Mouse (Mus musculus) heart, embryonic 12.5 days (tissue): ENCODE measurements around the gene Zdhhc16. TPM values are rescaled to one million over a fixed set of nuclear protein-coding genes. Genes with fewer than 3 reads are reported as not detected.
"Not testable (repeated sequence)": the region's sequence is repeated elsewhere in the genome, so short reads cannot be mapped to it uniquely, and the experiment has no call there.

Source experiments
- ATAC-seq: fragments of 200-750 bp; cut with Nextera tagmentation; 2 replicates; pipeline ENCODE4 v1.8.0; 2017; ENCODE audit warnings: moderate TSS enrichment, moderate library complexity; ENCODE audit not compliant: insufficient number of reproducible peaks, low FRiP score
- H3K27ac ChIP-seq: fragments of 300-500 bp; sonication (generic); 2 replicates; pipeline ENCODE4 v1.5.1; 2016; ENCODE audit warnings: mild to moderate bottlenecking, moderate library complexity; ENCODE audit not compliant: poor library complexity, severe bottlenecking
- H3K27me3 ChIP-seq: fragments of 300-500 bp; sonication (generic); replicated peaks from 2 replicates; pipeline ENCODE4 v1.6.1; 2016; ENCODE audit warnings: mild to moderate bottlenecking, moderate library complexity
- H3K36me3 ChIP-seq: fragments of 300-500 bp; sonication (generic); 2 replicates; pipeline ENCODE4 v1.6.1; 2016; ENCODE audit warnings: mild to moderate bottlenecking, moderate library complexity
- H3K4me1 ChIP-seq: fragments of 300-500 bp; sonication (generic); replicated peaks from 2 replicates; pipeline ENCODE4 v1.6.1; 2016; ENCODE audit warnings: mild to moderate bottlenecking
- H3K4me2 ChIP-seq: fragments of 300-500 bp; sonication (generic); 2 replicates; pipeline ENCODE4 v1.6.1; 2016; ENCODE audit warnings: mild to moderate bottlenecking, moderate library complexity
- H3K4me3 ChIP-seq: fragments of 300-500 bp; sonication (generic); 2 replicates; pipeline ENCODE4 v1.5.1; 2016; ENCODE audit warnings: mild to moderate bottlenecking
- H3K9ac ChIP-seq: fragments of 300-500 bp; sonication (generic); 2 replicates; pipeline ENCODE4 v1.6.1; 2016; ENCODE audit warnings: mild to moderate bottlenecking, moderate library complexity
- H3K9me3 ChIP-seq: fragments of 300-500 bp; sonication (generic); replicated peaks from 2 replicates; pipeline ENCODE4 v1.6.1; 2016; ENCODE audit warnings: mild to moderate bottlenecking, moderate library complexity
- WGBS: fragments of 180-500 bp; shearing (Covaris S2); methylation state at CpG from one replicate; pipeline ENCODE4 v1.1.7; 2016; 5-methylcytosine and 5-hydroxymethylcytosine counted together
- polyA plus RNA-seq: library from polyadenylated mRNA; unstranded; fragments of >200 nt; fragmentation: Nextera tagmentation; extraction: Ambion mirVana; gene quantifications from 2 replicates; pipeline ENCODE4 v1.2.1, GENCODE M21; 2016

The Zdhhc16 gene
- polyA plus RNA-seq, 1 experiment from 2014 or later = 58.1 TPM

DNA sequence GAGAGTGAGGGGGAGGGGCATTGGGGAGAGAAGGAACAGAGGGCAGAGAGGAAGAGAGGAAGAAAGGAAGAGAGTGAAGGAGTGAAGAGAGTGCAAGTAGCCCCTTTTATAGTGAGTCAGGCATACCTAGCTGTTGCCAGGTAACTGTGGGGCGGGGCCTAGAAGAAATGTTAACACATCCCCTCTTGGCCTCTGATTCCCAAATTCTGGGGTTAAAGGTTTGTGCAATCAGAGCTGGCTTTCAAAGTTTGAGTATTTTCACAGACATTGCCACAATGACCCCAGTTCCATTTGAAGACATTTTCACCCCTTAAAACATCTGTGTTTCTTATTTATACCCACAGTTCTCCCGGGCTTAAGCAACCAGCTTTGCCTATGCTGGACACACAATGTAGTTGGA is 28.0 kb upstream of the Zdhhc16 start:
- Histone ChIP-seq H3K9me3 (no peaks in the 10 kb centered on the region), H3K27ac (no peak overlapping the region), H3K9ac (no peak overlapping the region), H3K36me3 (no peaks in the 10 kb centered on the region), H3K4me2 (no peak overlapping the region), H3K4me3 (no peak overlapping the region), H3K4me1 (peaks cover 23% of the 10 kb centered on the region), H3K27me3 (no peaks in the 10 kb centered on the region)
- ATAC-seq = no peak
- 90% methylated on average over 2 of the region's 2 CpGs for WGBS

DNA sequence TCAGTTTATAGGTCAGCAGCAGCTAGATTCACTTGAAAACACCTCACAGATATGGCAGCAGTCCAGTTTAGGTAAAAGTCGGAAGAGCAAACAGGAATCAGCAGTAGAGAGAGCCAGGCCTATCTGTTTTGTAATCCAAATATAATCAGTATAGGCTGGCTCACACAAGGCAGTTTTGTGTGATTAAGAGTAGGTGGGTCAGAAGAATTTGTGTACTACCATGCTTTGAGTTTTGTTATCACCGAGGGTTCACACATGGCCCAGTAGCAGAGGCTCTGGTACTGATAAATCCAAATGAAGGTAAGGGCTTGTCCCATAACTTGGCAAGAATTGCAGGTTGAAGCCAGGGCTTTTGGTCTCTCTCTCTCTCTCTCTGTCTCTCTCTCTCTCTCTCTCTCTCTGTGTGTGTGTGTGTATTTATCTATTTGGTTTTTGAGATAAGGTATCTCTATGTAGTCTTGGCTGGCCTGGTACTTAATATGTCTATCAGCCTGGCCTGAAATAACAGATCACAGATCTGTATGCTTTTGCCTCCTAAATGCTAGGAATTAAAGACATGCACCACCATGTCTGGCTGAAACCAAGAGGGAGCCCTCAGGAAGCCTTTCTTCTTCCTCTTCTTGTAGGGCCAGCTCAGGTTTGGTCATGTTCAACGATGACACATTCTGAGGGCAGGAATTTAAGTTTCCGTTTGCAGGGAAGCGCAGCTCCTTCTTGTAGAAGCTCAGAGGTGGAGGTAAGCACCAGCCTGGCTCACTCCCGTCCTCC is 26.8 kb upstream of the Zdhhc16 start:
- 34% methylated on average over 6 of the region's 6 CpGs for WGBS
- Histone ChIP-seq H3K27ac (no peak overlapping the region), H3K27me3 (no peaks in the 10 kb centered on the region)

DNA sequence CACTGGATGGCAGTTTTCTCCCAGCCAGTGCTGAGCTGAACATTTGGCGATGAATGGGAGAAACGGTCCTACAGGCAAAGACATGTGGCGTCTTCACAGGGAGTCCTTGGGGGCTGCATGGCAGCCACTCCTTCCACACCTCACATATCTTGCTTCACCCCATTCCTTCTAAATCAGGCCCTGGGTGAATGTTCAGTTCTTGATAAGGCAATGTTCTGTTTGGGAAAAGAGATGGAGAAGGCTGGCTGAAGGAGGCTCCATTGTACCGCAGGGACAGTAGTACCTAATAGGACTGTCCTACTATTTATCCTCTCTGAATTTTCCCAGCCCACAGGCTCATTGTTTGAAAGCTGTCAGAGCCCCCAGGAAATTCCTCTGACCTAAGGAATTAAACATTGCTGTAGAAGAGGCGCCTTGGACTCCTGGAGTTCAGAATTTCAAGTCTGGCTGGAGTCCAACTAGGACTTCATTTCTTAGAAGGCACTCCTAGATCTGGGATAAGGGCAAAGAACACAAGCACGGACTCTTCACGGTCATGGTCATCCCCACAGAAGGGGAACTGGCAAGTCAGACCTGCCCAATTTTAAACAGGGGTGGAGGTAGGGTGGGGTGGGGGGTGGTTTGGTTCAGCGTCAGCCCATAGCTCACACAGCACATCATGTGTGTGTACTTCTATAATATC is 26.1 kb upstream of the Zdhhc16 start:
- no peak for ATAC-seq
- Histone ChIP-seq H3K27me3 (no peaks in the 10 kb centered on the region), H3K27ac (no peak overlapping the region), H3K9me3 (no peaks in the 10 kb centered on the region), H3K4me1 (peaks cover 16% of the 10 kb centered on the region), H3K4me3 (no peak overlapping the region), H3K36me3 (no peaks in the 10 kb centered on the region), H3K4me2 (0 out of 2 replicates have a peak overlapping the region, but pooled peaks have one; percentile 24), H3K9ac (no peak overlapping the region)
- 36% methylated on average over 8 of the region's 8 CpGs for WGBS

More for the DNA sequence above, 26.8 kb upstream of the Zdhhc16 start:
- no peaks in the 10 kb centered on the region for H3K36me3 ChIP-seq
- peaks cover 22% of the 10 kb centered on the region for H3K4me1 ChIP-seq
- no peak overlapping the region for H3K4me3 ChIP-seq
- ATAC-seq = no peak
- no peak overlapping the region for H3K4me2 ChIP-seq
- no peaks in the 10 kb centered on the region for H3K9me3 ChIP-seq
- no peak overlapping the region for H3K9ac ChIP-seq

DNA sequence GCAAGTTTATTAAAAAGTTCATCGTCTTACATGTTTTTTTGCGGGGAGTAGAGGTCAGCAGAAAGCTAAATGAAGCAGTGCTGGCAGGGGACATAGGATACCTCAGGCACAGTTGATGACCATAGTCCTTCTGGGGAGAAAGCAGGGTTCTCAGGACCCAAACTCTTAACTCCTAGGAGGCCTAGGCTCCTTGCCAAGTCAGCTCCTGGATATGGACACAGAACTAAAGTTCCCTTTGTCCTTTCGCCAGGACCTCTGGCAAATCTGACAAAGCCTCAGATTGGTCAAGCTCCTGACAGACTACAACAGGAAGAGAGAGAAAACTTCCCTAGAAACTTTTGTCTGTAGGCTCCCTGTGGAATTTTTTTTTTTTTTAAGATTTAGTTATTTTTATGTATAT is 24.5 kb upstream of the Zdhhc16 start:
- Histone ChIP-seq H3K27me3 (no peaks in the 10 kb centered on the region), H3K9ac (no peak overlapping the region), H3K27ac (no peak overlapping the region), H3K9me3 (no peaks in the 10 kb centered on the region), H3K4me3 (no peak overlapping the region), H3K4me1 (peaks cover 26% of the 10 kb centered on the region), H3K36me3 (0 out of 2 replicates have a peak, but pooled peaks cover 5% of the 10 kb centered on the region), H3K4me2 (no peak overlapping the region)
- no peak for ATAC-seq
- 83% methylated on average over 3 of the region's 3 CpGs for WGBS

DNA sequence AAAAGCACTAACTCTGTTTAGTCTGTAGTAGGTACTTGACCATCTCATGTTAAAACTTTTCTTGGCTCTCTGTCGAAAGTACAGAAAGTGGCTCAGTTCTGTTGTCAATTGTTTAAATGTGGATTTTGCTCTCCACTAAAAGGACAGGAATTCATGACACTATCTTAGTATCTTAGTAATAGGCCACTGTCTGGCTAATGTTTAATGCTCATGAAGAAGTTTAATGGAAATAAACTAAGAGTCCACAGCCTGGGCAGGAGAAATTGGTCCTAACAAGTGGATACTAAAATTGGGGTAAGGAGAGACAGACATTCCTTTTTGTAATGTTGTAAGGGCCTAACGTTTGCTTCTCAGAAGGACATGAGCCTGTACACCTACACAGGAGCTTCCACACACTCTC is 22.9 kb upstream of the Zdhhc16 start:
- Histone ChIP-seq H3K9me3 (no peaks in the 10 kb centered on the region), H3K27me3 (no peaks in the 10 kb centered on the region), H3K4me1 (peaks cover 42% of the 10 kb centered on the region), H3K27ac (no peak overlapping the region), H3K4me2 (no peak overlapping the region), H3K9ac (no peak overlapping the region), H3K4me3 (no peak overlapping the region), H3K36me3 (peaks cover 13% of the 10 kb centered on the region)
- WGBS = 83% methylated on average over 2 of the region's 2 CpGs
- no peak for ATAC-seq

DNA sequence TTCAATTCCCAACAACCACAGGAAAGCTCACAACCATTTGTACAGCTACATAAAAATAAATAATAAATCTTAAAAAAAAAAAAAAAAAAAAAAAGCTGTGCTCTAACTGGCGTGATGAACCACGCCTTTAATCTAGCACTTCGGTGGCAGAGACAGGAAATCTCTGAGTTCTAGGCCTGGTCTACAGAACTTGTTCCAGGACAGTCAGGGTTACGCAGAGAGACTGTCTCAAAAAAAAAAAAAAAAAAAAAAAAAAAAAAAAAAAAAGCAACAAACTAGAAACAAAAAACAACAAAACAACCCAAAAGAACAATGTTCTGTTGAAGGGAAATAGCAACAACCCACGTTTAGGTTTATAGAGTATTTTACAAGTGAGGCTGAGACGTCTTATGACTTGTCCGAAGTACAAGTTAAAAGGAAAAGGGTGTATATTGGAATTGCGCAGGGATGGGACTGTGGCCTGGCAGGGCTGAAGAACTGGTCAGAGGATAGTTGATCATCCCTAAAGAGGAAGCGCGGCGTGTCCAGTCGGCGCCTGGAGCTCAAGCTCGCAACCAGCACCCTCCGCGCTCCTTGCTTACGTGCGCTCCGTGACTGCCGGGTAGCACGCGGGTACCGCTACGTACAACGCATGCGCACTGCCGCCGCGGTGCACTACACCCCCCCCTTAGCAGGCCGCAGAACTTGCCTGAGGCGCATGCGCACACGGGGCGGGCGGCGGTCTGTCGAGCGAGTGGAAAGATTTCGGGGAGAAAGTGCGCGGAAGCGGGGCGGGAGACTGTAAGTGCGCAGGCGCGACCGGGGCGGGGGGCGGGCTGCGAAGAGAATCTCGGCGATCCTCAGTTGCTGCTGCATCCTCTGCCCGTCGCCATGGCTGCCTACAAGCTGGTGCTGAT is 21.9 kb upstream of the Zdhhc16 start, which contains the start of gene Pgam1:
TSS of gene Pgam1 (plus strand) at position 746 of the 896 bp plus-strand sequence.
- ATAC-seq = peak; percentile 95
- Histone ChIP-seq H3K36me3 (peaks cover 22% of the 10 kb centered on the region), H3K4me3 (peak within 1 kb of the TSS; percentile 100), H3K9me3 (no peaks in the 10 kb centered on the region), H3K27ac (peak within 1 kb of the TSS; percentile 97), H3K4me1 (peaks cover 38% of the 10 kb centered on the region), H3K27me3 (no peaks in the 10 kb centered on the region), H3K4me2 (peak within 1 kb of the TSS; percentile 77), H3K9ac (peak within 1 kb of the TSS; percentile 100)
- 5% methylated on average over 54 of the region's 54 CpGs for WGBS

DNA sequence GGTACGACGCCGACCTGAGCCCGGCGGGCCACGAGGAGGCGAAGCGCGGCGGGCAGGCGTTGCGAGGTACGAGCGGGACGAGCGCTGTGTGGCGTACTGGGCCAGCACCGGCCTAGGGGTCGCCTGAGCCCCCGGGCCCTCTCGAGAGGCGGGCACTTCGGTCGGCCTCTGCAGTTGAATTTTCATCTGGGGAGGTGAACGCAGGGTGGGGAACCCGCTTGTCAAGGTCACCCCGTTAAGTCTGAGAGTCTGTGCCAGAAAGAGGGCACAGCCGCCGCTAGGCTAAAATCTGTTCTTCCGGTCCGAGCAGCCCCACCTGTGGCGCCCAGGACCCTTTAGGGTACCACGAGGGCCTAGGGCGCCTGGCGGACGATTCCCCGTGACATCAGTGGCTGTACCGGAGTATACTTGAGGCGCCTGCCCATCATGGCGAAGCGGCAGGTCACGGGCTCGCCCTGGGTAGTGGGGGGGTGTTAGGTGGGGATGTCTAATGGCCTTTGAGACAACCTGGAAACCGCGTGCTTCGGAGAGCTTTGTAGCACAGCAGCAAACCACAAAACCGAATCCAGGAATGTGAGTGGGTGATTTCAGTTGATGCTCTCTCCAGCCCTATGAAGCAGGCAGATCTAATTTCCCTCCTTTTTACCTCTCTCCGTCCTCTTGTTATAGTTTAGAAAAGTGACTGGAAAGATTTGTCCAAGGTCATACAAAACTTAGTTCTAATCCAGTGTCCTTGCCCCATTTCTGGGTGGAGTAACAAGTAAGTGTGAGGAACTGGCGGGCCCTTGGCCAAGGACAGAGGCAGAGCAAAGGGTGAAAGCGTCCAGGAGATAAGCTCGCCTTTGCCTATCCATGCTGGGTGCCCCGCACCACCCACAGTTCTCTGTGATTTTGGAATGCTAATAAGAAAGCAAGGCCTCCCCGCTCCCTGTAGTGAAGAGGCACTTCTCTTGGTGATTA is 20.9 kb upstream of the Zdhhc16 start:
- Histone ChIP-seq H3K9me3 (no peaks in the 10 kb centered on the region), H3K4me3 (peak overlapping the region; percentile 100), H3K4me1 (peaks cover 28% of the 10 kb centered on the region), H3K9ac (peak overlapping the region; percentile 100), H3K36me3 (peaks cover 31% of the 10 kb centered on the region), H3K27ac (peak overlapping the region; percentile 97), H3K27me3 (no peaks in the 10 kb centered on the region), H3K4me2 (peak overlapping the region; percentile 77)
- peak; percentile 60 for ATAC-seq
- WGBS = under 1% methylated on average over 53 of the region's 53 CpGs

DNA sequence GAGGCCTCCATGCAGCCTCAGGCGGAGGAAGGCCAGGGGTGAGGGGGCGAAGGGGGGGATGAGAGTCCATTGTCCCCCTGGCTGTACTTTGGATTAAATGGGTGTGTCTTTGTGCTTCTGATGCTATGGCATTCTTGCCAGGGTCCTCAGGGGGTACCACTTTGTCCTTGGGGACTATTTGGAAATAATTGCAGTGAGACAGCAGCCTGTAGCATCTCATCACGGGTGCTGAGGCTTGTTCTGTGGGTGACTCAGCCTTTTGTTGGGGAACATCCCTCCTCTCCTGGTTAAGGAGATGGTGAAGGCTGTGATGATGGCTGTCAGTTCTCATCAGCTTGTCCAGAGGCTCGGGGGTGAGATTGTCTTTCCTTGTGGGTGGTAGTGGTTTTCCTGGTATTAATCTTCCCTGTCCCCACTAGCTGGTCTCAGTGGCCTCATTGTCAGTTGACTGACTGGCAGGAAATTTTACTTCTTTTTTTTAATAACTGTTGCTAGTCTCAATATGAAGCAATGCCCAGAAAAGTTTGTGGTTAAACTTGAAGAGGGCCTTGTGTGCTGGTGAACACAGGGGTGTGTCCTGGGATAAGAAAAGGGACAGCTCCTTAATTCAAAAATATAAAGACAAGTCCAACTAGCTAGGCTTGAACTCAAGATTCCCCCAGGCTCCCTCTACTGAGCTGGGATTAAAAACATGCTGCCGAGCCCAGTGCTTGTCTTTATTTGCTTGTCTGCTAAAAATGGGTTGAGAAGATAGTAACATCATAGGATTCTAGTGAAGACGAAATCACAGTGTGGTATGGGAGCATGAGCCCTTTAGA is 19.3 kb upstream of the Zdhhc16 start:
- ATAC-seq = no peak
- WGBS = 35% methylated on average over 6 of the region's 6 CpGs
- Histone ChIP-seq H3K4me3 (peak overlapping the region; percentile 100), H3K9me3 (no peaks in the 10 kb centered on the region), H3K27me3 (no peaks in the 10 kb centered on the region), H3K4me2 (peak overlapping the region; percentile 77), H3K9ac (peak overlapping the region; percentile 100), H3K4me1 (peaks cover 26% of the 10 kb centered on the region), H3K36me3 (peaks cover 38% of the 10 kb centered on the region), H3K27ac (0 out of 2 replicates have a peak overlapping the region, but pooled peaks have one; percentile 97)

DNA sequence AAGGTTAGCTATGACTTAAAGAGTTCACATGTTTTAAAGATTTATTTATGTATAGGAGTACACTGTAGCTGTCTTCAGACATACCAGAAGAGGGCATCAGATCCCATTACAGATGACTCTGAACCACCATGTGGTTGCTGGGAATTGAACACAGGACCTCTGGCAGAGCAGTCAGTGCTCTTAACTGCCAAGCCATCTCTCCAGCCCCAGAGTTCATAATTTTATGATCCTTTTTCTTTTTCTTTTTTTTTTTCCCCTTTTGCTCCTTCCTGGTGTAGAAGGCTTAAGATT is 18.7 kb upstream of the Zdhhc16 start:
- not testable (repeated sequence) for H3K27me3 ChIP-seq, H3K9ac ChIP-seq, H3K9me3 ChIP-seq, ATAC-seq, H3K27ac ChIP-seq
- peak overlapping the region; percentile 77 for H3K4me2 ChIP-seq
- H3K4me3 ChIP-seq = peak overlapping the region; percentile 100
- peaks cover 44% of the 10 kb centered on the region for H3K36me3 ChIP-seq
- H3K4me1 ChIP-seq = peaks cover 26% of the 10 kb centered on the region
